Mouse (Mus musculus) fibroblast of lung, adult 2 months (primary cell): ENCODE results near the gene Prex1.

Experiments used
- DNase-seq: peaks from one replicate; pipeline ENCODE4 v3.0.0-alpha.2; 2011; ENCODE audit warnings: low read depth

Gene Prex1

DNA sequence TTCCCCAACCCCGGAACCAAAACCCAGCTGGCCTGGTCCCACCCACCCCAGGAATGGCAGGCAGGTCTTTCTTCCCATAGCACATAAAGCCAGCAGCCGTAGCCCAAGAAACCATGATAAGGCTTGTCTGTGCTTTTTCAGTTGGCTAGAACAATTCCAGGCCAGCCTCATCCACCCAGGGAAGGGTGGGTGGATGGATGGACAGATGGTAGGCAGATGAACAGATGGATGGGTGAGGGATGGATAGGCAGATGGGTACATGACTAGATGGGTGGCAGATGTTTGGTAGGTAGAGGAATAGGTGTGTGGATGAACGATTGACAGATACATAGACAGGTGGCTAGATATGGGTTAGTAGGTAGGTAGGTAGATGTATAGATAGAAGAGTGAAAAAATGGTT lies 110.7 kb downstream of the Prex1 start:
- DNase-seq = no peak

DNA sequence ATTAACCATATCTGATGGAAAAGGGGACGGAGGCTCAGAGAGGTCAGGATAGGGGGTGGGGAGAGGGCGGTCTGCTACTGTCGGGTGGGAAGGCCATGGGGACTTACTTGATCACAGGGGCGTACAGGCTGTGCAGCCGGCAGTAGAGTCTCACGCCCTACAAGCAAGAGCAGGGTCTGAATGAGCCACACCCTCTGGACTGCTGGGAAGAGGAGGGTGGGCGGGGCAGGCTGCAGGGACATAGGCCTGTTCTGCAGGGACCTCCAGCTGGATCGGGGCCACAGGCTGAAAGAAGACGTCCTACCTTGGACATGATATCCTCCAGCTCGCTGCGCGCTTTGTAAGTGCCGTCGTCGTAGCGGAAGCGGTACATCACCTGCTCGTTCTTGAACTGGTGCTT lies 112.2 kb downstream of the Prex1 start:
- DNase-seq = no peak

- DNase-seq = no peak
These were observed 115.0 kb downstream of the Prex1 start for GRCm38 (mm10) chr2:166598453-166599155.

- DNase-seq = no peak
These were observed 115.9 kb downstream of the Prex1 start for GRCm38 (mm10) chr2:166597763-166598162.

DNA sequence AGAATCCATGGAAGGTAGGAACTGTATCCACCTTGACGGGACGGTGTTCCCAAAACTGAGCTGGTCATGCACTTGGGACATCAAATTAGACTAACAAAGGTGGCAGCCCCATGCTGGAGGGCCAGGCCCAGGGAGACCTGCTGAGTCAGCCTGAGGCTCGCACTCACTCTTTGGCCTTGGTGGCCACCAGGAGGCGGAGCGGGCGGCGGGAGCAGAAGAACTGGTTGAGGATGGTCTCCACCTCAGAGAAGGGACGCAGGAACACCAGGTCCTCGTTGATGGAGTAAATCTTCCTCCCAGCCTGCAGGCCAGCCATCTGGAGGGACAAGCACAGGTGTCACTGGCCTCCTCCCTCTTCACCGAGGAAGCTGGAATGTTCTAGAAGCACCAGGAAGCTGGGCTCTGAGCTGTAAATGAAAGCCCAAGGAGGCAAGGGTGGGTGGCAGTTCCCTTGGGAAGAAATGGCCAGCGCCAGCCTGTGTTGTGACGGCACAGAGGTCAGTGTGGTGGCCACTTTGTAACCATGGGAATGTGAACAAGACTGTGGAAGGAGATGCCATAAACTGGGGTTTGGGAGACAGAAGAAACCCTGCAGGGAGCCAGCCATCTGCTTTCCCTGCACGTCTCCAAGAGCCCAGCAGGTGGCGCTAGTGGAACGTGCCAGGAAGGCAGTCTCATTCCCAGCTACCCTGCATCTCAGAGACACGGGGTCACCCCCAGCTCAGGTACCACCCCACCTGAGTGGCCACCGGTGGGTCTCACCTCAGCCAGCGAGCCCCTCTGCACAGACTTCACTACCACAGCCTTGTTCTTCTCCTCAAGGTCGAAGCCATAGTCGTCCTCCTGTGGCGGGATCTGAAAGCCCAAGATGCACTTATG lies 121.4 kb downstream of the Prex1 start:
- DNase-seq = no peak

DNA sequence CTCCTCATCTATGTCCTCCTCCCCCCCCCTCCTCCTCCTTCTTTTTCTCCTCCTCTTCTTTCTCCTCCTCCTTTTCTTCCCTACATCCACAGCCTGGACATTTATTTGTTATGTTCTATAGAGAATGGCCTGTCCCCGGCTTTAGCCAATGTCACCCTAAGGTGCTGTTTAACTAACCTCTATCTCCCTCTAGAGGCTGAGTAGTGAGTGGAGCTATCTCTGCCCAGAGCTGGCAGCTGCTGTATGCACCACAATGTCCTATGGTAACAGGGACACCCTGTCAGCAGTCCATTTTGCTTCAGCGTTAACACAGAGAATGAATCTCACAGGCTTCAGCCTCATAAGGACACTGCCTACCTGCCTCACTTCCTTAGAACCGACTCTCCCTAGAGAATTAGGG lies 129.1 kb downstream of the Prex1 start:
- DNase-seq = no peak

GRCm38 (mm10) chr2:166583292-166583691 lies 130.3 kb downstream of the Prex1 start:
- no peak for DNase-seq

DNA sequence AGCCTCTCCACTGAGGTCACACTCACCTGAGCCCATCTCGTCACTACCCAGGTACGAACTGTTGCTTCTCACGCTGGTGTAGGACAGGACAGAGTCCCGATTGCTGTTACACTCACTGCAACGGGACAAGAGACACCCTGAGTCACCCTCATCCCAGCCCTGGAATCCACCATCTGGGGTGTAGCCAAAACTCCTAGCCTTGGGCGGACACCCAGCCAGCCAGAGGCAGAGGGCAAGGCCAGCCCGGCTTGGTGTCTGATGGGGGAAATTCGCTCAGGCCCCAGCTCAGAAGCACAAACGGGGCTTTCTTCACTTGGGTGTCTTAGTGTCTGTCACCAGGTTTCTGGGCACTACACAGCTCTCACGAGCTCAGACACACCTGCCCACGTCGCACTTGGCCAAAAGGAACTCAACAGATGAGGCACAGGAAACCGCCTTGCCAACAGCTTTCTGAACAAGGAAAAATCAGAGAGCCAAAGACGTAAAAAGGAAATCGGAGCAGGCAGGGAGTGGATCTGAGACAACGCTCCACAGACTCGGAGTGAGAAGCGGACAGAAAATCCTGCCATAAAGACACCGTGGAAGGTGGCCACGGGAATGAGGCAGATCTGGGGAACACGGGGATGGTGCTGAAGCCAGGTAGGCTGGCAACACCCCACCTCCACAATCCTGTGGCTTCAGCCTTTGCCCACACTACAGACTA lies 131.6 kb downstream of the Prex1 start:
- no peak for DNase-seq

- DNase-seq = no peak
These were observed 133.8 kb downstream of the Prex1 start for GRCm38 (mm10) chr2:166579793-166580192.

DNA sequence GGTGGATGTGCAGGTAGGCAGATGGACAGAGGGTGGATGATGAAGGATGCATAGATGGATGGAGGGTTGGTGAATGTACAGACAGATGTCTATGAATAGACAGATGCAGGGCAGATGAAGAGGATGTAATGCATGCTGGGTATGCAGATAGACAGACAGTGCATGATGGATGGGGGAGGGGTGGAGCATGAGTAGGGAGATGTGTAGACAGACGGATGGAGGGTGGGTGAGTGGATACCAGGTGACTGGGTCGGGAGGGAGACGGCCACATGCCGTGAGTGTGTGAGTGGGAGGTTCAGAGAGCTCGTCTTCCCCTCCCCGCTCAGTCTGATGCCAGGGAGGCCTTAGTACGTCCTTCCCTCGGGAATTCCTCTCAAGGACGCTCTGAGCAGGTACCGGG lies 134.3 kb downstream of the Prex1 start:
- no peak for DNase-seq

DNA sequence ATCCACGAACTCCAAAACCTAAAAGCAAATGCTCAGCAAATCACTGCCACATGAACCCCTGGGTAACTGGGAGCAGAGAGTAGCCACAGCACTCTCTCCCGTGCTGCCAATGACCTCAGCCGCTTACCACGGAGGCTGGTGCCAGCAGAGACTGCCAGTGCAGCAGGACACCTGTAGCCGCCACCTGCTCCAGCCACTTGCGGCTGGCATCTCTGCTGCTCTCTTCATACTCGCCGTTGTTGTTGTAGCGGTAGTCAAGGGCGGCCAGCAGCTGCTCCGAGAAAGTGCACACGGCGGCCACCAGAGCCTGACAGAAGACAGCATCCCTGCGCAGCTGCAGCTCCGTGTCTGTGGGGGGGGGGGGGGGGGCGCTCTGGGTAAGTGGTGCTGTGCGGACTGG lies 138.2 kb downstream of the Prex1 start:
- DNase-seq = no peak

- DNase-seq = no peak
These were observed 138.7 kb downstream of the Prex1 start for GRCm38 (mm10) chr2:166574934-166575333.

DNA sequence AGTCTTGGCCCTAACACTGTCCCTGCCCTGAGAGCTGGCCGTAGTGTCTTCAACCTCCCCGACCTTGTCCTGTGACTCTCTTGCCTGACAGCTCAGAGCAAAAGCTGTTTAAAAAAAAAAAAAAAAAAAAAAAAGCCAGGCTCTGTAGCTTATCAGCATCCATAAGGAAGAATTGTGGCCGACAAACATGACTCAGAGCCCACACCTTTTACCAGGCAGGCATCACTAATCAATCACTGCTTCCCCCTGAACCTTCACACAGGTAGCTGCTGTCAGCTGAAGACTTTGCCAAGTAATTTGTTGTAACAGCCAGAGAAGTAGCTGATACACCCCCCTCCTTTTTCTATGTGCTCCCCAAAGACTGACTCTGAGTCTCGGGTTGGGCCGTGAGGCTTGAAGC lies 140.0 kb downstream of the Prex1 start:
- DNase-seq = no peak

DNA sequence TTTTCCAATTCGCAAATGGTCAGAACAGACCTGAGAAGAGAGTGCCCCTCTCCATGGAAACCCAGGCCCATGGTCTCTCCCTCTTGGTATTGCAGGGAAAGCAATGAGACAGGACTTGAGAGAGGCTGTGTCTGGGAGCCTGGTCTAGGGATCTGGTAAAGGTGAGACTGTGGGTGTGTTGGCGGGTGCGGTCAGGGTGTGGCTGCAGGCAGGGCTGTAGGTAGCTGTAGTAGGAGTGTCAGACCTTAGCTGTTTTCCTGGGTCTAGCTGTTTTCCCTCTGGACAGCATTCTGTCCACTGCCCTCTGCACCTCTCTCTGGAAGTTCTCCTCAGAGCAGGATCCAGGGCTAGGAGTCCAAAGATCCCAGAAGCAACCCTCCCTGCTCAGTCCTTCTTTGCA lies 141.3 kb downstream of the Prex1 start:
- no peak for DNase-seq

DNA sequence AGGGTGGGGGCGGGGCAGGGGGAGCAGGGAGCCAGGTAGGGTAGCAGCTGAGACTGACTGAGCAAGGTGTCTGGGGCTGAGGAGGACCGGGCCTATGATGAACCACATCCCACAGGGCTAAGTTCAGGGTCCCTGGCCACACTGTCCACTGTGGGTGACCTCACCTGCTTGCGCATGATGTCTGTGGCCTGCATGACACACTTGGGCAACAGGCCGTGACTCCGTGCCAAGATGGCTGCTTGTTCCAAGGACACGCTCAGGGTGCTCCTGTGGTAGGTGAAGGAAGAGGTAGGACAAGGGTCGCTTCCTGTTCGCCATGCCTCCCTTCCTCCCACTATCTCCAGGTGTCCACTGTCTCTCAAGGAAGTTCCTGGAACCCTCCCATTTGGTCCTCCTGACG lies 144.4 kb downstream of the Prex1 start:
- DNase-seq = no peak

- DNase-seq = no peak
These were observed 148.1 kb downstream of the Prex1 start for GRCm38 (mm10) chr2:166565503-166565902.

DNA sequence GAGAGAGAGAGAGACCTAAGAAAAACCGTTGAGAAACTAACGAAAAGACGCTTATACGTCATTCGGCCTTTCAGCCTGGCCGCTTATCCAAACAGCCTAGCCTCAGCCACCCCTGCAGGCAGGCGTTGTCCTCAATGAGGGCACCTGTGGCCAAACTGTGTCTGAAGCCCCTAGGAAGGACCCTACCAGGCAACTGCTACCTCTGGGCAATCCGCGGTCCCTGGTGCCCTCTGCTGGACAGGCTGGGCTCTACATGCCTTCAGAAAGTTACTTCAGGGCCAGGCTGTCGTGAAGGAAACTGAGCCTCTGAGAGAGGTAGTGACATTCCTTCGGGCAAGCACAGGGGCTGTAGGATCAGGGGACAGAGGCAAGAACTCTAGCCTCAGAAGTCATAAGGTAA lies 149.2 kb downstream of the Prex1 start:
- peak; percentile 27 for DNase-seq

- DNase-seq = peak; percentile 45
These were observed 149.7 kb downstream of the Prex1 start for GRCm38 (mm10) chr2:166563890-166564289.

DNA sequence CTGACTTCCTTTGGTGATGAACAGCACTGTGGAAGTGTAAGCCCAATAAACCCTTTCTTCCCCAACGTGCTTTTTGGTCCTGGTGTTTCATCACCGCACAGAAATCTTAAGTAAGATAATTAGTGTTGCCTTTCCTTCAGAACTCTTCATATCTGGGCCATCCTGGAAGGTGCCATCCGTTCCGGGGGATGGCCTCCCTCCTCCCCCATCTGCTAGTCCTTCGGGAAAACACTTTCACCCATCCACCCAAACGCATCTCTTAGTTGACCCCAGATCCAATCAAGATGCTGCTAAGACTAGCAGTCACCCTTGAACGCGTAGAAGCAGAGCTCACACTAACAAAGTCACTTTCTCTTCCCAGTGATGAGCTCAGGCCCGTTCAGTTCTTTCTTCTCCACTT lies 150.6 kb downstream of the Prex1 start:
- no peak for DNase-seq

- no peak for DNase-seq
These were observed 151.9 kb downstream of the Prex1 start for GRCm38 (mm10) chr2:166561781-166562180.

DNA sequence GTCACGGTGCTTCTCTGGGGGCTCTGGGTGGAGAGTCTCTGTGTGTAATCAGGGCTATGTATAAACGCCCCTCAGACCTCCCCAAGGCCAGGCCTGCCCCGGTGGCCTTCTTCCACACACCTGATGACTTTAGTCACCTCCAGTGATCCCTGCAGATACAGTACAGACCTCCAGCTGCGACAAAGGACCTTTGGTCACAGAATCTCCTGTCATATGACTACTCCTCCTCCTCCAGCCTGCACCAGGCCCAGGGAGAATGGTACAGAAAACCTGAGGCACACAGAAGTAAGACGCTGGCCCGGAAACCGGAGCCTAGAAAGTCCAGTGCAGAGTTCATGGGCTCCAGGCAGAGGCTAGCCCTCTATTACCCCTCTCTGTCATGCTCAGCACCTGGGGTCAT lies 152.8 kb downstream of the Prex1 start:
- DNase-seq = no peak

- DNase-seq = no peak
These were observed 154.1 kb downstream of the Prex1 start for GRCm38 (mm10) chr2:166559531-166559930.

DNA sequence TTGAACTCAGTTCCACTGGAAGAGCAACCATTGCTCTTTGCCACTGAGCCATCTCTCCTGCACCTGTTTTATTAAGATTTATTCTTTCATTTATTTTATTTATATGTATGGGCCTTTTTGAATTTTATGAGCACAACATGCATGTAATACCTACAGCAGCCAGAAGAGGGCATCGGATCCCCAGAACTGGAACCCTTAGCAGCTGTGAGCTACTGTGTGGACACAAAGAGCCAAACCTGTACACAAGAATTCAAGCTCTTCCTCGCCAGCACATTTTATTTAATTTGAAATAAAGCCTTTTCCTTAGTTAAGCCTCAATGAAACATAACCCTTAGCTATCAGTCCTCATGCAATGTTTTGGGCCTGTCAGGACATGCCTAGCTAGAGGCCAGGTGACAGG lies 158.1 kb downstream of the Prex1 start:
- DNase-seq = no peak
